Mouse (Mus musculus) forebrain, embryonic 11.5 days (tissue): Measurements from ENCODE around the gene Ociad2. TPM values are rescaled to one million over a fixed set of nuclear protein-coding genes. Genes with fewer than 3 reads are reported as not detected.
A peak's percentile ranks its signal among the peaks of the same experiment; 100 is the strongest.

Experiments
- ATAC-seq: fragments of 200-750 bp; cut with Nextera tagmentation; replicated peaks from 2 replicates; pipeline ENCODE4 v1.8.0; 2017; ENCODE audit warnings: moderate TSS enrichment; ENCODE audit not compliant: low FRiP score
- DNase-seq: peaks from one replicate; pipeline ENCODE4 v3.0.0-alpha.2; 2017; ENCODE audit warnings: low spot score
- H3K27ac ChIP-seq: fragments of 300-500 bp; sonication (generic); 2 replicates; pipeline ENCODE4 v1.5.1; 2014; ENCODE audit warnings: low read depth, low read length
- H3K27me3 ChIP-seq: fragments of 300-500 bp; sonication (generic); 2 replicates; pipeline ENCODE4 v1.6.1; 2014; ENCODE audit warnings: mild to moderate bottlenecking, low read length, mixed read lengths; ENCODE audit not compliant: control insufficient read depth, insufficient read depth
- H3K36me3 ChIP-seq: fragments of 300-500 bp; sonication (generic); 2 replicates; pipeline ENCODE4 v1.6.1; 2014; ENCODE audit warnings: mild to moderate bottlenecking, low read length, moderate library complexity, mixed read lengths; ENCODE audit not compliant: control insufficient read depth, insufficient read depth
- H3K4me1 ChIP-seq: fragments of 300-500 bp; sonication (generic); replicated peaks from 2 replicates; pipeline ENCODE4 v1.6.1; 2014; ENCODE audit warnings: low read length, mixed read lengths; ENCODE audit not compliant: control insufficient read depth, insufficient read depth
- H3K4me2 ChIP-seq: fragments of 300-500 bp; sonication (generic); 2 replicates; pipeline ENCODE4 v1.6.1; 2014; ENCODE audit warnings: low read depth, mild to moderate bottlenecking, low read length, moderate library complexity, mixed read lengths; ENCODE audit not compliant: severe bottlenecking
- H3K4me3 ChIP-seq: fragments of 300-500 bp; sonication (generic); 2 replicates; pipeline ENCODE4 v1.5.1; 2014; ENCODE audit warnings: low read depth, low read length
- H3K9ac ChIP-seq: fragments of 300-500 bp; sonication (generic); 2 replicates; pipeline ENCODE4 v1.6.1; 2014; ENCODE audit warnings: low read length
- H3K9me3 ChIP-seq: fragments of 300-500 bp; sonication (generic); 2 replicates; pipeline ENCODE4 v1.6.1; 2016; ENCODE audit warnings: low read length, mixed read lengths; ENCODE audit not compliant: control insufficient read depth
- WGBS: fragments of 180-500 bp; shearing (Covaris S2); extraction: QIAGEN DNeasy Blood & Tissue Kit; methylation state at CpG from one replicate; pipeline ENCODE4 v1.1.7; 2014; 5-methylcytosine and 5-hydroxymethylcytosine counted together
- polyA plus RNA-seq: library from polyadenylated mRNA; unstranded; fragments of >200 nt; fragmentation: Nextera tagmentation; extraction: Ambion mirVana; gene quantifications from 2 replicates; pipeline ENCODE4 v1.2.1, GENCODE M21; 2014

Gene Ociad2
- 8.8 and 9.1 TPM in 2 replicates for polyA plus RNA-seq

- Histone ChIP-seq H3K4me2 (no peak within 1 kb of the TSS), H3K9ac (no peak within 1 kb of the TSS), H3K4me3 (no peak within 1 kb of the TSS), H3K27ac (no peak within 1 kb of the TSS), H3K27me3 (no peaks in the 10 kb centered on the region), H3K9me3 (no peaks in the 10 kb centered on the region), H3K36me3 (no peaks in the 10 kb centered on the region), H3K4me1 (0 out of 2 replicates have a peak, but pooled peaks cover 2% of the 10 kb centered on the region)
- DNase-seq (no peak), ATAC-seq (no peak)
- WGBS: 79% methylated on average over 8 of the region's 8 CpGs
These were observed at the start of gene Ociad2 for GRCm38 (mm10) chr5:73340723-73341235. TSS of gene Ociad2 (minus strand) at chr5:73341028.

- Histone ChIP-seq H3K4me3 (no peak overlapping the region), H3K27ac (no peak overlapping the region), H3K4me2 (no peak overlapping the region), H3K36me3 (no peaks in the 10 kb centered on the region), H3K4me1 (no peaks in the 10 kb centered on the region), H3K9ac (no peak overlapping the region), H3K27me3 (no peaks in the 10 kb centered on the region), H3K9me3 (no peaks in the 10 kb centered on the region)
- 54% methylated on average over 4 of the region's 4 CpGs for WGBS
- no peak for DNase-seq
- 0 out of 2 replicates have a peak, but pooled peaks have one; percentile 50 for ATAC-seq
These were observed 42.8 kb upstream of the Ociad2 start for GRCm38 (mm10) chr5:73383647-73383970.

- no peaks in the 10 kb centered on the region for H3K9me3 ChIP-seq
- 31% methylated on average over 3 of the region's 3 CpGs for WGBS
- H3K4me1 ChIP-seq: no peaks in the 10 kb centered on the region
- peak; percentile 85 for DNase-seq
- no peak for ATAC-seq
- no peak overlapping the region for H3K9ac ChIP-seq
- H3K4me2 ChIP-seq: no peak overlapping the region
- no peaks in the 10 kb centered on the region for H3K27me3 ChIP-seq
- no peak overlapping the region for H3K27ac ChIP-seq
- no peak overlapping the region for H3K4me3 ChIP-seq
- H3K36me3 ChIP-seq: no peaks in the 10 kb centered on the region
These were observed 42.2 kb upstream of the Ociad2 start for GRCm38 (mm10) chr5:73382737-73383646.

GRCm38 (mm10) chr5:73381976-73382540, 41.2 kb upstream of the Ociad2 start:
- no peak for DNase-seq
- Histone ChIP-seq H3K4me3 (no peak overlapping the region), H3K4me2 (no peak overlapping the region), H3K36me3 (no peaks in the 10 kb centered on the region), H3K27me3 (no peaks in the 10 kb centered on the region), H3K9me3 (no peaks in the 10 kb centered on the region), H3K4me1 (no peaks in the 10 kb centered on the region), H3K9ac (no peak overlapping the region), H3K27ac (no peak overlapping the region)
- ATAC-seq: no peak
- WGBS: 83% methylated on average over 9 of the region's 9 CpGs

GRCm38 (mm10) chr5:73381510-73381909, 40.7 kb upstream of the Ociad2 start:
- ATAC-seq (no peak), DNase-seq (no peak)
- Histone ChIP-seq H3K9me3 (no peaks in the 10 kb centered on the region), H3K36me3 (no peaks in the 10 kb centered on the region), H3K9ac (no peak overlapping the region), H3K27me3 (no peaks in the 10 kb centered on the region), H3K4me2 (no peak overlapping the region), H3K4me1 (no peaks in the 10 kb centered on the region), H3K4me3 (no peak overlapping the region), H3K27ac (no peak overlapping the region)
- 81% methylated on average over 7 of the region's 7 CpGs for WGBS

- Histone ChIP-seq H3K27me3 (no peaks in the 10 kb centered on the region), H3K9me3 (no peaks in the 10 kb centered on the region), H3K36me3 (no peaks in the 10 kb centered on the region), H3K4me2 (no peak overlapping the region), H3K27ac (no peak overlapping the region), H3K4me3 (no peak overlapping the region), H3K9ac (no peak overlapping the region), H3K4me1 (no peaks in the 10 kb centered on the region)
- no peak for ATAC-seq
- no peak for DNase-seq
- WGBS: 69% methylated on average over 8 of the region's 8 CpGs
These were observed 40.0 kb upstream of the Ociad2 start for GRCm38 (mm10) chr5:73380829-73381228.

GRCm38 (mm10) chr5:73379908-73380307, 39.1 kb upstream of the Ociad2 start:
- Histone ChIP-seq H3K36me3 (no peaks in the 10 kb centered on the region), H3K4me2 (no peak overlapping the region), H3K4me3 (no peak overlapping the region), H3K27ac (no peak overlapping the region), H3K9me3 (no peaks in the 10 kb centered on the region), H3K27me3 (no peaks in the 10 kb centered on the region), H3K9ac (no peak overlapping the region), H3K4me1 (no peaks in the 10 kb centered on the region)
- 29% methylated on average over 3 of the region's 3 CpGs for WGBS
- peak; percentile 78 for ATAC-seq
- peak; percentile 89 for DNase-seq

GRCm38 (mm10) chr5:73376491-73376890, 35.7 kb upstream of the Ociad2 start:
- 87% methylated on average over 7 of the region's 7 CpGs for WGBS
- Histone ChIP-seq H3K27me3 (no peaks in the 10 kb centered on the region), H3K4me1 (no peaks in the 10 kb centered on the region), H3K27ac (no peak overlapping the region), H3K9me3 (no peaks in the 10 kb centered on the region), H3K4me2 (no peak overlapping the region), H3K4me3 (no peak overlapping the region), H3K36me3 (no peaks in the 10 kb centered on the region), H3K9ac (no peak overlapping the region)
- ATAC-seq (no peak), DNase-seq (no peak)
